Mouse (Mus musculus) embryonic fibroblast, embryonic 13.5 days (primary cell): ENCODE results near the gene Pde6b. TPM values are rescaled to one million over a fixed set of nuclear protein-coding genes. Genes with fewer than 3 reads are reported as not detected.
A peak's percentile ranks its signal among the peaks of the same experiment; 100 is the strongest.

Experiments used
- H3K27ac ChIP-seq: 2 replicates; pipeline ENCODE4 v1.5.1; 2012; ENCODE audit warnings: low read length, control low read depth, inconsistent platforms; ENCODE audit not compliant: insufficient read depth
- H3K4me1 ChIP-seq: 2 replicates; pipeline ENCODE4 v1.6.1; 2011; ENCODE audit warnings: low read length; ENCODE audit not compliant: control insufficient read depth, insufficient read depth
- H3K4me3 ChIP-seq: 2 replicates; pipeline ENCODE4 v1.5.1; 2011; ENCODE audit warnings: mild to moderate bottlenecking, control low read depth, low read length; ENCODE audit not compliant: insufficient read depth
- CTCF ChIP-seq: IDR thresholded peaks from 2 replicates; pipeline ENCODE4 v1.5.1; 2011; ENCODE audit warnings: mild to moderate bottlenecking, control low read depth, low read length, moderate library complexity, borderline replicate concordance; ENCODE audit not compliant: insufficient read depth
- POLR2A ChIP-seq: IDR thresholded peaks from 2 replicates; pipeline ENCODE4 v1.6.1; 2011; ENCODE audit warnings: low read depth, mild to moderate bottlenecking, control low read depth, low read length, moderate library complexity
- polyA plus RNA-seq: library from polyadenylated mRNA; stranded (reverse); fragments of >200 nt; gene quantifications from 2 replicates; pipeline ENCODE4 v1.2.4, GENCODE M21; 2011; ENCODE audit warnings: low read depth; ENCODE audit not compliant: missing spikeins, insufficient read length

Gene Pde6b
- polyA plus RNA-seq, 1 experiment: not detected

DNA sequence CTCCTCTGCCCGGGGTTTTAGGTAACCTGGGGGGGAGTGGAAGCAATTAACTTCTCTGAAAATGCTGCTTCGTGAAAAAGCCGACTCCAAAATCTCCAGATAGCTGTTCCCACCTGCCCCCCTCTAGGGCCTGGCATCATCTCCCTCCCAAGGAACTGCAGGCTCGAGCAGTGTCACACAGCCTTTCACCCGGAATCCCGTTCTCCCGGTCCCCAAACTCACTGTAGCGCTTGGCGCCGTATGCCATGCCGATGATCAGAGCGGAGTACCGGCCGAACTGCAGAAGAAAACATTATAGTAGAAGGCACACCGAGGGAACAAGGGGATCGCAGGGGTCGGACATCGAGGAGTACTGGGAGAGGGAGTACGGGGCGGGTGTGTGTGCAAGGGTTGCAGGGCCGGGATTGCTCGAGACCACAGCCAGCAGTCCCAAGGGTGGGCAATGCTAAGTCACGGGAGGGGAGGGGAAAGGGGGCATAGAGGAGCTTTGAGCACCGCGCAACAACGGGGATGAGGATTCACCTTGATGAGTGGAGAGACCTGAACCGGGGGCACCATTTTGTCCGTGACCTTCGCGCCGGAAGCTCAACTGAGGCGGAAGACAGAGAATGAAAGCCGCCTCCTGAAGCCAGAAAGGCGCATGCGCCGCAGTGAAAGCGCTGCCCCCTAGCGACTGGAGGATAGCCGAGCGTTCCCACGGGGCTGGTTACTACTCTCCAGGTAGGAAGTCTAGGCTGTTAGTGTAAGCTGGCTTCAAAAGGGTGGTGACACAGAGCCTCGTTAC is 45.8 kb downstream of the Pde6b start, which contains the start of gene Atp5k:
Gene Atp5k, minus strand, starts transcription at position 645 of the 784 bp plus-strand sequence.
- H3K4me3 ChIP-seq: peak within 1 kb of the TSS; percentile 96
- TF ChIP-seq CTCF (peak; percentile 80), POLR2A (peak; percentile 82)
- H3K27ac ChIP-seq: no peak within 1 kb of the TSS
- H3K4me1 ChIP-seq: no peaks in the 10 kb centered on the region

DNA sequence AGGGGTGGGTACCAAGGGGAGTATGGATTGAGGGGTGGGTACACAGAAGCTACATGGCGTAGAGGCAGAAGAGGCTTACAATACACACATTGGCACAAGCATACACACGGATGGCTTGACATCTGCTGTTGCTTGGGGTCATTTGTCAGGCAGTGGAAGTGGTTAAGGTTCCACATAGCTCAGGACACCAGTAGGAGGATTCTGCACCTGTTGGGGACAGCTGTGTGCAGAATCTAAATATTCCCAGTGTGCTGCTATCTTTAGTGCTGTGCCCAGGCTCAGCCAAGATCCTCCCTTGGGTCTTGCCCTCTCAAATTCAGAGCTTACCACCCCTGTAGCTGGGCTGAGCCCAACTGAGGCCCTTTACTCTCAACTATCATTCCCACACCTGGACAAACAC is 47.9 kb downstream of the Pde6b start:
- no peak overlapping the region for H3K27ac ChIP-seq
- TF ChIP-seq POLR2A (no peak), CTCF (no peak)

DNA sequence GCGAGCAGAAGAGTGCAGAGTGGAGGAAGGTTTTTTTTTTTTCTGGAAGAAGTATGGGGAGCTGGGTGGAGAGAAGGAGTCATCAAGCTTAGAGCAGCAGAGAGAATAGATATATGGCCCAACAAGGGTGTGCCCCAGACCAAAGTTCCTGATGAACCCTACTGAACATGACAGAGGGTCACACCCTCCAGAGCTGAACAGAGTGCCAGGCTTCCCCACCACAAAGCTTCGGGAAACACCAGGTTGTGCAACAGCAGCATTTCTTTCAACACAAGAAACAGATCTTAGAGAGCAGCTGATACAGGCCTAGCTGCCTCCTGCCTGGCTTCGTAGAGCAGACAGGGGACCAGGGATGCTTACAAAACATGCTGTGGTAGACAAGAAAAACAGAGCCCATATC is 58.8 kb downstream of the Pde6b start:
- TF ChIP-seq CTCF (no peak), POLR2A (no peak)
- H3K4me1 ChIP-seq: no peaks in the 10 kb centered on the region
- no peak overlapping the region for H3K4me3 ChIP-seq
- no peak overlapping the region for H3K27ac ChIP-seq

More for the DNA sequence above, 47.9 kb downstream of the Pde6b start:
- Histone ChIP-seq H3K4me1 (no peaks in the 10 kb centered on the region), H3K4me3 (no peak overlapping the region)

GRCm38 (mm10) chr5:108447857-108448256 is 59.7 kb downstream of the Pde6b start:
- no peak for TF ChIP-seq CTCF
- no peak for TF ChIP-seq POLR2A
- H3K4me3 ChIP-seq: no peak overlapping the region
- no peaks in the 10 kb centered on the region for H3K4me1 ChIP-seq
- H3K27ac ChIP-seq: no peak overlapping the region

- H3K4me3 ChIP-seq: peak within 1 kb of the TSS; percentile 16
- H3K27ac ChIP-seq: 0 out of 2 replicates have a peak within 1 kb of the TSS, but pooled peaks have one; percentile 6
- TF ChIP-seq CTCF (no peak), POLR2A (peak; percentile 54)
- H3K4me1 ChIP-seq: no peaks in the 10 kb centered on the region
Measured at GRCm38 (mm10) chr5:108448785-108449668, 60.8 kb downstream of the Pde6b start, which contains the start of gene Mfsd7a. Gene Mfsd7a, minus strand, starts transcription at chr5:108448891.

GRCm38 (mm10) chr5:108450837-108451540 is 62.8 kb downstream of the Pde6b start:
- TF ChIP-seq POLR2A (no peak), CTCF (no peak)
- no peaks in the 10 kb centered on the region for H3K4me1 ChIP-seq
- no peak overlapping the region for H3K4me3 ChIP-seq
- H3K27ac ChIP-seq: no peak overlapping the region

GRCm38 (mm10) chr5:108451611-108452010 is 63.4 kb downstream of the Pde6b start:
- Histone ChIP-seq H3K27ac (no peak overlapping the region), H3K4me3 (no peak overlapping the region), H3K4me1 (no peaks in the 10 kb centered on the region)
- TF ChIP-seq POLR2A (no peak), CTCF (no peak)

DNA sequence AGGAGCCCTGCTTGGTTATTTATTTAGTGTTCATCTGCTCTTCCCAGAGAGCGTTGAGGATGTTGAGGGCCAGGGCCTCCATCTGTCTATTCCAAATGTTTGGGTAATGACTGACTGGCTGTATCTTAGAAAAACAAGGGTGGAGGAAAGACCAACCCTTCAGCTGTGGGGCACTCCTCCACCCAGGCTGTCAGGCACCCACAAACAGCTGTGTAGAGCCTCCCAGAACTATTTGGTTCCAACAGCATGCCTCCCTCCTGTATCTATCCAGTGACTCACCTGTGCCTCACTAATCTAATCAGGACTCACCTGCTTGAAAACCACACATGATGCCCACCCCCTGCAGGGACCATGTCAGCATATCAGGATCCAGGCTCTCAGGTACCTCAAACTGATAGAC is 64.2 kb downstream of the Pde6b start:
- TF ChIP-seq CTCF (no peak), POLR2A (no peak)
- Histone ChIP-seq H3K4me3 (no peak overlapping the region), H3K27ac (no peak overlapping the region), H3K4me1 (no peaks in the 10 kb centered on the region)

DNA sequence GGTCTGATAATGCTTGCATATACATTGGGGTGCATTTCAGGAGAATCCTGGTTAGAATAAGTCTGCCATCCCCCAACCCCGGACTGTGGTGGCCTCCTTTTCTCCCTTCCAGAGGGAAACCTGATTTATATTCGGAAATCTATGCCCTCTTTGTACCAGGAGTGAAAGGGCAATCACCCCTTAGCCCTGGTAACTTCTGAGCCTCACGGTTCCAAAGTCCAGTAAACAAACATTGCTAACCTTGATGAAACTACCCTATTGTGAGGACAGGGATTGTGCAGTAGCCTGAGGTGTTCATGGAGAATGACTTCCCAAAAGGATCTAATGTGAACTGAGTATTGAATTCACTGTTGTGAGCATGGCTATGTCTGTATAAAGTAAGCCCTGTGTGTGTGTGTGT is 65.9 kb downstream of the Pde6b start:
- TF ChIP-seq POLR2A (no peak), CTCF (no peak)
- no peak overlapping the region for H3K4me3 ChIP-seq
- H3K4me1 ChIP-seq: no peaks in the 10 kb centered on the region
- no peak overlapping the region for H3K27ac ChIP-seq
